Mouse (Mus musculus) kidney, adult 11 months (tissue): ENCODE results near the gene Foxo1.

Source experiments
- DNase-seq: peaks from one replicate; pipeline ENCODE4 v3.0.0; 2022

The Foxo1 gene

DNA sequence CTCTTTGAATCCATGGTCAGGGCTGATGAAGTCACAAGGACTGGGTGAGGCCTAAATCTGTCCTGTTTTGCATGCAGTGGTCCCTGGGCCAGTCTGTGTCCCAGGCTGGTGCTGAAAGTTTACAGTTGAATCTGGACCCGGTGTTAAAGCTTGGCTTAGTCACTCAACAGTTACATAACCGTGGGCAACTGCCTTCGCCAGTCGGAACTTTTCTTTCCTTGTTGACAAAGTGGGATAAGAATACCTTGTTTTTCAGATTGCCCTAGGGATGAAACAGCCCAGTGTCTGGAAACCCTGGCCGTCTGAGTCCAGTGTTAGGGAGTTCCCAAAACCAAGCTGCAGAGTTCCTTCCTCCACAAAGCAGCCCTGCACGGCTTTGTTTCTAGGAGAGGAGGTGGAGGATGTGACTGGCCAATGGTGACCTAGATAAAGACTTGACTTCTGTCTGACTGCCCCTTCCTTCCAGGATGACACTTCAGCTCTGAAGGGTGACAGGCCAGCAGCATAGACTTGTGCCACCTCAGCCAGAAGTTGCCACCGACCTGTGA is 101.8 kb downstream of the Foxo1 start:
- DNase-seq: no peak

DNA sequence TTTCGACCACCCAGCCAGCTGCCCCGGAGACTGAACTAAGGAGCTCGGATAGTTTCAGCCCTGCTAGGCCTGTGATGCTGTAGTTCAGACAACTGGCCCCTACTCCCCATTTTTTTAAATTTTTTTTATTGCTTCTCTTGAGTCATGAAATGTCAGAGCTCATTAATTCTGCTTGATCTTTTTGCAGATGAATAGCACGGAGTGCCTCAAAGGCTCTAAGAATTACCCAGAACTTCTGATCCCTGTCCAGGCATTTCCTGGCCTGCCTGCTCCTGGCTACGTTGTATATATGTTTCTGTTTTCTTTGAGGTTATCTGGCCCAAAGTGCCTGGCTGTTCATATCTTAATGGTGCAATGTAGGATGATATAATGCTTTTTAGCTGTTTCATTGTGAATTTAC is 108.8 kb downstream of the Foxo1 start:
- DNase-seq: no peak

DNA sequence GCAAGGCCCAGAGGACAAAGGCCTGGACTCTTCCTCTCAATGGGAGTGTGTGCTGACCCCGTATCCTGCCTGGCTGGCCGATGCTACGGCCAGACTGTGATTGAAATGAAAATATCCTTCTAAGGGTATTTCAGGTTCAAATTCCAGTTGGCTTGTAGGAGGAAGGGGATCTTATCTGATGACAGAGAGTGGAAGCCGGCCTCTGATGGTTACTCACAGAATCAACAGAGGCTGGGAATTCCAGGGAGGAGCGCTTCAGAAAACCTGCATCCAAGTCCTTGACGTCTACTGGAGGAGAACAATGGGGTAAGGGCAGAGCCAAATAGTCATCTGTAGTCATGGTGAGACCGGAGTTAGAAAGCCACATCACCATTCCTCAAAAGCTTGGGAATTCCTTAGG is 115.2 kb downstream of the Foxo1 start:
- peak; percentile 51 for DNase-seq

DNA sequence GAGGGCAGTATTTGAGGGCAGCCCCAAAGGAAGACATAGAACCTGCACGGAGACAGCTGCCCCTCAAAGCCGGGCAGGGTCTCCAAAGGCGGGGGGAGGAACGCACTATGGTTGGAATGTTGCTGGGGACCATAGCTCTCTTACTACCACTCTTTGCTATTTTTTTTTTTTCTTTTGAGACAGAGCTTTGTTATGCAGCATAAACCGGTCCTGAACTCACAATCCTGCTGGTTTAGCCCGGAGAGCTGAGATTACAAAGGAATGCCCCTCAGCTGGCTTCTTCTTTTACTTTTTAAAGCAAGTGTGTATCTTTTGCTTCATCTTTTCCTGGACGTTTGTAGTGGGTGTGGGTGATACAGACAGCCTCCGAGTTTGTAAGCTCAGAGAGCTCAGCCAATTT is 118.2 kb downstream of the Foxo1 start:
- no peak for DNase-seq

DNA sequence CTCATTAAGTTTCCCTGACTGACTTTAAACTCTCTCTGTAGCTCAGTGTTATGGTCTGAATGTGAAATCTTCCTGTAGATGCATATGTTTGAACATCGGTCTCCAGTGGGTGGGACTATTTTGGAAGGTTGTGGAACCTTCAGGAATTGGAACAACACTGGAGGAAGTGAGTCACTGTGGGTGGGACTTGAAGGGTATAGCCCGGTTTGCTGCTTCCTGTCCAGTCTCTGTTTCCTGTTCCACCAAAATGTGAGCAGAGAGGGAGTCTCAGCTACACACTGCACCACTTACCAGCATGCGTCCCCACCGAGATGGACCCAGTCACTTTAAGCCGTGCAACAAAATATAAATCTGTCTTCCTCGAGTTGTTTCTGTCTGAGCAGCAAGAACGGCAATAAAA is 122.2 kb downstream of the Foxo1 start:
- DNase-seq: no peak

DNA sequence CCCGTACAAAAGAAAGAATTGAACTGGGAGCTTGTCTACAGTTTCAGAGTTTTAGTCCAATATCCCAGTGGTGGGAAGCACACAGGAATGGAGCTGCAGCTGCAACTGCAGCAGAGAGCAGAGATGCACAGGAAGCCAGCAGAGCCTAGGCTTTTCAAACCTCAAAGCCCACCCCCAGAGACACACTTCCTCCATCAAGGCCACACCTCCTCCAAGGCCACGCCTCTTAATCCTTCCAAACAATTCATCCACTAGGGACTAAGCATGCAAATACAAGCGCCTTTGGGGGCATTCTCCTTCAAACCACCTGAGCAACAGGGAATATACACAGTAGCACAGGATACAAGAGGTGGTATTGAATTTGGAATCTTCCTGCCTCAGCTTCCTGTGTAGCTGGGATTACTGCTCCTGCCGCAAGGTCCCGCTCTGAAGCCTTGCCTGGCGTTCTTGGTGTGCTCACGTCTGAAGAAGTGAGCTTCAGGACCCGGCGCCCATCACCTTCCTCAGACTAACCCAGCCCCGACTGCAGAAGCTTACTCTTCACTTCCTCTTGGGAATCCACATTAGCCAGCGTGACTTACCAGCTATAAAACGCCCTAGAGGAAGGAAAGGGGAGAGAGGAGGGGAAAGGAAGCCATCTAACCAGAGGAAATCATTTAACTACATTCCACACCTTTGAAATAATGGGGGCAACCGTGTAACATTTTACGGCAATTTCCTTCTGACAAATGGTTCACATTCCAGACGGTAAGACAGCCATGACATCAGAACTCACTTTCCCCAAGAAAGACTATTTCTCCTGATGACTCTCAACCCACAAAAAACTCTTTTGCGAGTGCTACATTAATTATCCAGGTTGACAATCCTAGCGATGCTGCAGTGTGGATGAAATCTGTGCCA is 122.9 kb downstream of the Foxo1 start:
- DNase-seq: no peak

DNA sequence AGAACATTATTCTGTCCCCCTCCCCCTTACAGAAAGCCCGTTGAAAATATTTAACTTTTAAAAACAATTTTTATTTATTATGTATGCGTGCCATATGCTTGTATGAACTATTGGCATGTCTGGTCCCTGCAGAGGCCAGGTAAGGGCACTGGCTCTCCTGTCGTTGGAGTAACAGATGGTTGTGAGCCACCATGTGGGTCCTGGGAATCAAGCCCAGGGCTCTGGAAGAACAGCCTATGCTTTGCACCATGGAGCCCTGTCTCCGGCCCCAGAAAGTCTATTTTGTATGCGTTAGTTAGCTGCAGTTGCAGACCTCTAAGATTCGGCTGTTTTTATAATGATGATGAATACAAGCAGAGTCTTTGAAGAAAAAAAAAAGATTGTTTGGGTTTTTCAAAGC is 123.8 kb downstream of the Foxo1 start:
- no peak for DNase-seq

DNA sequence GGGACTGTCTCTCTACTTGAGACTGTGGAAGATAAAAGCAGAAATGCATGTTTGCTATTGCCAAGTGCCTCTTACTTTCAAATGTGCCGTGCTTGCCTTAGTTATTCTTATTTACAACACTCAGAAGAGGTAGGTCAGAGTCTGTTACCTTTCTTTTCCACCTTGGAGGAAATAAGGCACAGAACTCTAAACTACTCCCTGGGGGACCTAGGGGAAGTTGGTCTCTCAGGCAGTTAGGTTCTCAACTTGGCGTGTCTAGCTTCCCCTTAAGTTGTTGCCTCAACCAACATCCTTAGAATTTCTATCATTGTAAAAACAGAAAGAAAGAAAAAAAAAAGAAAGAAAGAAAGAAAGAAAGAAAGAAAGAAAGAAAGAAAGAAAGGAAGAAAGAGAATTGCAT is 124.4 kb downstream of the Foxo1 start:
- DNase-seq: no peak

DNA sequence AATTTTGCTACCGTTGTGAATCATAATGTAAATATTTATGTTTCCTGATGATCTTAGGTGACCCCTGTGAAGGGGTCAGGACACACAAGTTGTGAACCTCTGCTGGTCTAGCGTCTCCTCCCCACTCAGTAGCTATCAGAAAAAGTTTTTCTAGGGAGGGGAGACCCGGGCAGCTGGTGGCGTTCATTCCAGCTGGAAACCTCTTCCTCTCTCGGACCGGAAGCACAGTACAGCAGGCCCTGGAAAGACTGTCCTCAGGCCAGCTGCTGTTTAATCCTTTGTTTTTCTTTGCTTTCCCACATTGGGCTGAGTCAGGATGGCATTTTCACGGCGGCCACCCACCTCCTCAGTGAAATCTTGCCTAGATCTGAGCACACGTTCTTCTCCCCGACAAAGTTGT is 125.0 kb downstream of the Foxo1 start:
- DNase-seq: no peak

DNA sequence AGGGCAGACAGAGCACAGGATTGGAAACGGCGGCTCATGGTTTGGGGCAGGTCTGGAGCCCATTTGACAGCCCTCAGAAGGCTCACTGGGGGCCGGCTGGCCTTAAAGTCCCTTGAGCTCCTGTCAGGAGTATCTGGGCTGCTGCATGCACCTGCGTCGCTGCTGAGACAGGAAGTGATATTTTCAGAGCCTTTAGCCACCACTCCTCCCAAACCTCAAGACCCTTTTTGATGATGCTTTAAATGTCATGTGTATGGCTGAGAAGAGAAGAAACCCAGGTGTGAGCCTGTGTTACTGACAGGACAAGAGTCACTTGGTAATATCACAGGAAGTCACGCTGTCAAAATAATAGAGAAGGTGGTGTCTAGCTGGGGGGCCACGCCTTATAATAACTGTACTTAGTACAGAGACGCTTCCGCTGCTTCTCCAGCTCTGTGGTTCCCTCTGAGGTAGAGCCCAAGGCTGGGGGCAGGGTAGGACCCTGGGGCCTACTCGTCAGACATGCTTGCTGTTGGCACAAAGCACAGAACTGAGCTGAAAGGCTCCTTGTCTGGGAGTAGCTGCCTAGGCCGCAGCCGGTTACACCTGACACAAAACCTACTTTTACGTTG is 128.1 kb downstream of the Foxo1 start:
- DNase-seq: no peak

DNA sequence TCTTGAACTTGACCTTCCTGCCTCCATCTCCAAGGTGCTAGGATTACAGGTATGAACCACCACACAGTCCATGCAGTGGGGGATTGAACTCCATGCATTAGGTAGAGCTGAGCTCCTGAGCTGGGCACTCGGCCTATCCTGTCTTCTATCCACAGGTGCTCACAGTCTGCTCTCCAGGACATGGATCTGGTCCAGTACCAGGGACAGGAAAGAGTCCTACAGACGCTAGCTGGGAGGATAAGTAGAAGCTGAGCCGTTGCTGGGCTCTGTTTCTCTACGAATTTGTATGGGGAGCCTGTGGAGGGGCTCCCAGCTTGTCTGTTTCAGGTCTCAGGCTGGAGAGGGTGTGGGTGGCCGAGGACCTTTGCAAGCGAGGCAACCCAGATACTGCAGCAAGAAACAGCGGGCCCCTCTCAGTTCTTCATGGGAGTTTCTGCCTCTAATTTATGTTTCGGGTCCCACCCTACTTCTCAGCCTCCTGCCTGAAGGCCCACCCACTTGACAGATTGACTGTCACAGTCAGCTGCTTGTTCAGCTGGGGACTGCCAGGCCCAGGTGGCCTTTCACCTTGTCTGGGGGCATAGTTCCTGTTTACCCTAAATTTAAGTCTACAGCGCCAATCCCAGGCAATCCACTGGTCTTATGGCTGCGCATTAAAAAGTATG is 128.9 kb downstream of the Foxo1 start:
- DNase-seq: no peak

DNA sequence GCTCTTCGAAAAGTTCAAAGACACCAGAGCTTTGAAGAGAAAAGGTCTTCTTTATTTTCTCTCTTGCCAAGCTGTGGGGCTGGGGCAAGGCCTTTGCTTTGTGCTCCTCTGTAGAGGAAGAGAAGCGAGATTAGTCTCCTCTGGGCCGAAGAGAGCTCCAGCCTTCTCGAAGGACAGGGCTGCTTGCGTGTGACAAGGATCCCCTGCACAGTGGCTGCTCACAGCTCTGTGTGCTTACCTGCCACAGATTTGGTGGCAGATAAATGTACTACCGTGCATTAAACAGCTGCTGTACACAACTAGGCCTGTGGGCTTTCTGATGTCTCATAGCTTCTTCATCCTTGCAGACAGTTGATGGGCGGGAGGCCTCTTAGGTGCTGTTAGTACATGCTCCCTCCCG is 129.8 kb downstream of the Foxo1 start:
- no peak for DNase-seq

DNA sequence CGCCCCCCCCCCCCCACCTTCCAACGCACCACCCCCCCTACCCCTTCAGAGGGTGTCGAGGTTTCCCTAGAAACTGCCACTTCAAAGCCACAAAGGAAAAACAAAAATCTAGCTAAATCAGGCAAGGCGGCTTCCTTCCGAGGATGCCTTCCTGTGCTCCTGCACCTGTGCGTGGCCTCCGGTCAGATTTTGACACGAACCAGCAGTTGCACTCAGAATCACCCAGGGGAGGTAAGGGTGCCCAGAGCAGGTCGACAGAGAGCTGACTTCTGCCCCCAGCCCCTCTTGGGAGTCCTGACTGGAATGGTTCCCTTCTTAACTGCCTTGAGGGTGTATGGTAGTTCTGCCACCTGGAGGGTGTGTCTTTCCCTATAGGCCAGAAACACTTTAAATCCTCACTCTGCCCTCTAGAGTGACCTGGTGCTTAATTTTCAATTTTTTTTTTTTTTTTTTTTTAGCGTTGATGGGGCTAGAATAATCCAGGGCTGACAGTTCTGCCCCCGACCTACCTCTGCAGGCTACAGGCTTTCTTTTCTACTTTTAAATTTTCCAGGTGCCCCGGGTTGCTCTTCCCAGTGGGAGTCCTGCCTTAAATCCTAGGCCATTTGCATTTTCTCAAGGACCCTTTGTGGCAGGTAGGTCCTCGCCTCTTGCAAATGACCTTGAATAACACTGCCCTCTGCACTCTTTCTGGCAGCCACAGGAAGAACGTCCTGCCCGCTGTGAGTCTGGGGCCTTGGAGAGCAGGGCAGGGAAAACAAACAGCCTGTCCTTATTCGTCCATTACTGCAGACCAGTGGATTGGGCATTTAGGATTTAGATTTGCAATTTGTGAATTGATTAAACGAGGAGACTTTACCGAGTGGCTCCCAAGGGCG is 132.4 kb downstream of the Foxo1 start:
- DNase-seq: peak; percentile 32

DNA sequence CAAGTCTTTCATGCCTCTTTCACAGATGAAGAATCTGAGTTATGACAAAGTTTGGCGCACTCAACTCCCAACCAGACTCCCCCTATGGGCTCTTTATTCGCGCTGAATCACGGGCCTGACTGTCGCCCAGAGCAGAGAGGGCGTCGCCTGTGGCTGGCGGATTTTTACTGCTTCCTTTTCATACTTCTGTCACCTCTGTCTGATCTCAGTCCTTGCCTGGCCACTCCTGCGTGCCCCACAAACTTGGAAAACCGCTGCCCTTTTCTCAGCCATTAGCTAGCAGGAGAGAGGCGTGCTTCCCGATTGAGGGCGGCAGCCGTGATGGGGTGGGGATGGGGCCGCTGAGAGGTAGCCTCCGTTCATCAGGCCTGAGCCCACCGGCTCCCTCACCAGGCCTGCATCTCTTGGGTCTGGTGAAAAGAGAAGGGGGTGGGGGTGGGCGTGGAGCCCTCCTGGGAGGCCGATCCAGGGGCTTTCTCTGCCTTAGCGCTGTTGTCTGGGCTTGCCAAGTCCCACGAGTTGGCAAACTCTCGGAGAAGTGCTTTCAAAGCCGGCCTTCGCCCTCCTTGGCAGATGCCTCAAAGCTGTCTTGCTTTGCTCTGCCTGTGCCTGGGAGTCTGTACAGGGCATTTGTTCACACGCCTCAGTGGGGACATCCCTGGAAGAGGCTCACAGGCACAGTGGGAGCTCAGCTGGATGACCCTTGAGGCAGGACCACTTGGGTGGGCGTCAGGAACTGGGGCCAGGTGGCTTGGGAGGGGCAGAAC is 133.2 kb downstream of the Foxo1 start:
- peak; percentile 75 for DNase-seq
